Mouse (Mus musculus): ENCODE data around the gene Gm10217. TPM values are rescaled to one million over a fixed set of nuclear protein-coding genes. Genes with fewer than 3 reads are reported as not detected.

Gene Gm10217
- total and polyA plus RNA-seq, 3 experiments: not detected

DNA sequence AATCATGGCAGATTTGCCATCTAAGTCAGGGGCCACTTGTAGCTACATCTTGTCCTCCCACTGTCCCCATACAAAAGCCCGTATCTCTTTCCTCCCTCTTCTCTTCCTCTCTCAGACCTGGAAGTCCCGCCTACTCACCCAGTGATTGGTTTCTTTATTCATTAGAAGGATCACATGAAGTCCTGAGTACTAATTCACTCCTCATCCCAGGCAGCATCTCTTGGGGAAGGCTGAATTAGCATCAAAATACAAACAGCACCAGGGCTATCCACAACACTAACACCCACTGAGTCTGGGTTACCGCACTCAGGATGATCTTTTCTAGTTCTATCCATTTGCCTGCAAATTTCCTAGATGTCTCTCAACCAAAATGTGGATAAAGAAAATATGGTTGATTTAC lies 4.0 kb downstream of the Gm10217 start:
- WGBS: 50% methylated on average over 3 of the region's 3 CpGs
- DNase-seq: no peak
- H3K27ac ChIP-seq: no peak overlapping the region
- H3K9ac ChIP-seq (ENCODE audit: low read depth, low read length): no peak overlapping the region
- H3K4me1 ChIP-seq (ENCODE audit: control insufficient read depth, insufficient read depth, low read length): no peaks in the 10 kb centered on the region
- intact Hi-C loops (cut with DNase I): no loop called here
- no peak overlapping the region for H3K4me3 ChIP-seq
- H3K79me2 ChIP-seq (replicated peaks; ENCODE audit: control insufficient read depth, insufficient read depth, low read length): no peaks in the 10 kb centered on the region
- H3K36me3 ChIP-seq (ENCODE audit: control insufficient read depth, insufficient read depth, low read length): no peaks in the 10 kb centered on the region
- H3K27me3 ChIP-seq (ENCODE audit: control insufficient read depth, insufficient read depth, low read length): no peaks in the 10 kb centered on the region
- TF ChIP-seq POLR2A (IDR thresholded peaks at IDR 0.05; ENCODE audit: insufficient read depth, low read depth, low read length) (no peak), EP300 (IDR thresholded peaks at IDR 0.05; ENCODE audit: insufficient read depth, low read depth, low read length) (no peak), CTCF (IDR thresholded peaks at IDR 0.05) (no peak)

DNA sequence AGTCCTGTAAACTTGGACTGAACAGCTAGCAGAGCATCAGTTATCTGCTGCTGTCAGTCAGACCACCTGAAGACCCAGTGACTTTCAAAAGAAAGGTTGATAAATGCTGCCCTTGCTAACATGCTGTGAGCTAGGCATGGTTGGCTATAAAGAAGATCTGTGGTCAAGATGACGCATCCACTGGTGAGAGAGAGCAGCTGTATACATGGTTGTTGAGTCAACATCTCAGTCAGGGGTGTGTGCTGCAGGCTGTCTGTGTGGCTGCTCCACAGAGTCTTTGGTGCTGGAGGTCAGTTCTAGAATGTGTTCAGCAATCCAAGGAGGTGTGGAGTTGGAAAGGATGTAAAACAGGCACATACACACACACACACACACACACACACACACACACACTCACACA lies 12.2 kb downstream of the Gm10217 start:
- no peak for DNase-seq
- TF ChIP-seq POLR2A (IDR thresholded peaks at IDR 0.05; ENCODE audit: insufficient read depth, low read depth, low read length) (no peak), EP300 (IDR thresholded peaks at IDR 0.05; ENCODE audit: insufficient read depth, low read depth, low read length) (no peak), CTCF (IDR thresholded peaks at IDR 0.05) (no peak)
- H3K4me1 ChIP-seq (ENCODE audit: control insufficient read depth, insufficient read depth, low read length): no peaks in the 10 kb centered on the region
- intact Hi-C loops (cut with DNase I): no loop called here
- H3K9ac ChIP-seq (ENCODE audit: low read depth, low read length): no peak overlapping the region
- H3K4me3 ChIP-seq: no peak overlapping the region
- no peaks in the 10 kb centered on the region for H3K79me2 ChIP-seq (replicated peaks; ENCODE audit: control insufficient read depth, insufficient read depth, low read length)
- 0 out of 2 replicates have a peak, but pooled peaks cover 2% of the 10 kb centered on the region for H3K27me3 ChIP-seq (ENCODE audit: control insufficient read depth, insufficient read depth, low read length)
- no peaks in the 10 kb centered on the region for H3K36me3 ChIP-seq (ENCODE audit: control insufficient read depth, insufficient read depth, low read length)
- WGBS: 79% methylated on average over 1 of the region's 1 CpGs
- H3K27ac ChIP-seq: no peak overlapping the region

- no peaks in the 10 kb centered on the region for H3K4me1 ChIP-seq (ENCODE audit: control insufficient read depth, insufficient read depth, low read length)
- H3K79me2 ChIP-seq (replicated peaks; ENCODE audit: control insufficient read depth, insufficient read depth, low read length): no peaks in the 10 kb centered on the region
- no peaks in the 10 kb centered on the region for H3K36me3 ChIP-seq (ENCODE audit: control insufficient read depth, insufficient read depth, low read length)
- no peak overlapping the region for H3K27ac ChIP-seq
- intact Hi-C loops (cut with DNase I): no loop called here
- no peak overlapping the region for H3K9ac ChIP-seq (ENCODE audit: low read depth, low read length)
- WGBS: 87% methylated on average over 4 of the region's 4 CpGs
- H3K27me3 ChIP-seq (ENCODE audit: control insufficient read depth, insufficient read depth, low read length): no peaks in the 10 kb centered on the region
- no peak for DNase-seq
- TF ChIP-seq EP300 (IDR thresholded peaks at IDR 0.05; ENCODE audit: insufficient read depth, low read depth, low read length): no peak
- TF ChIP-seq POLR2A (IDR thresholded peaks at IDR 0.05; ENCODE audit: insufficient read depth, low read depth, low read length): no peak
- no peak for TF ChIP-seq CTCF (IDR thresholded peaks at IDR 0.05)
- H3K4me3 ChIP-seq: no peak overlapping the region
Measured at GRCm38 (mm10) chr8:9879921-9880320, 15.9 kb downstream of the Gm10217 start.

DNA sequence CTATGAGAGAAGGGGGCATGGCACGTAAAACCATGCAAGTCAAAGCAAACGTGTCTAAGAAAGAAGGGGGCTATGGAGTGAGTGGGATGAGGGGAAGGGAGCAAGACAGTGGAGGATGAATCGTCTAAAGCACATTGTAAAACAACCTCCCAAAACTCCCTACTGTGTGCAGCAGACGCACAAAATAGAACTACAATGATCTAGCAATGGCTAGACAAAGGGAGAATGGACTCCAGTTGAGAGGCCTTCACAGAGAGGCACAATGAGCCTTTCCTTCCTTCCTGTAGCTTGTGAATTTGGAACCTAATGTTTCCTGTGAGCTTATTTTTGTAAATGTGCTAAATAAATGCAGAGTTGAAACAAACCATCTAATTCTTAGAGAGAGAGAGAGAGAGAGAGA lies 22.7 kb downstream of the Gm10217 start:
- Histone ChIP-seq H3K36me3 (ENCODE audit: control insufficient read depth, insufficient read depth, low read length) (no peaks in the 10 kb centered on the region), H3K27me3 (ENCODE audit: control insufficient read depth, insufficient read depth, low read length) (no peaks in the 10 kb centered on the region), H3K27ac (no peak overlapping the region), H3K4me3 (no peak overlapping the region), H3K79me2 (replicated peaks; ENCODE audit: control insufficient read depth, insufficient read depth, low read length) (no peaks in the 10 kb centered on the region), H3K4me1 (ENCODE audit: control insufficient read depth, insufficient read depth, low read length) (no peaks in the 10 kb centered on the region), H3K9ac (ENCODE audit: low read depth, low read length) (no peak overlapping the region)
- WGBS: 62% methylated on average over 4 of the region's 4 CpGs
- no peak for DNase-seq
- intact Hi-C loops (cut with DNase I): no loop called here
- TF ChIP-seq CTCF (IDR thresholded peaks at IDR 0.05): no peak

GRCm38 (mm10) chr8:9899199-9899598 lies 35.1 kb downstream of the Gm10217 start:
- no peak overlapping the region for H3K27ac ChIP-seq
- H3K4me1 ChIP-seq (ENCODE audit: control insufficient read depth, insufficient read depth, low read length): no peaks in the 10 kb centered on the region; the same call in 1 of the 2 replicates
- intact Hi-C loops (cut with DNase I): no loop called here
- TF ChIP-seq POLR2A (IDR thresholded peaks at IDR 0.05; ENCODE audit: insufficient read depth, low read depth, low read length) (no peak), CTCF (IDR thresholded peaks at IDR 0.05) (no peak), EP300 (IDR thresholded peaks at IDR 0.05; ENCODE audit: insufficient read depth, low read depth, low read length) (no peak)
- WGBS: 78% methylated on average over 2 of the region's 2 CpGs
- H3K36me3 ChIP-seq (ENCODE audit: control insufficient read depth, insufficient read depth, low read length): no peaks in the 10 kb centered on the region
- no peak for DNase-seq
- H3K4me3 ChIP-seq: no peak overlapping the region
- no peak overlapping the region for H3K9ac ChIP-seq (ENCODE audit: low read depth, low read length)
- no peaks in the 10 kb centered on the region for H3K79me2 ChIP-seq (replicated peaks; ENCODE audit: control insufficient read depth, insufficient read depth, low read length)
- H3K27me3 ChIP-seq (ENCODE audit: control insufficient read depth, insufficient read depth, low read length): no peaks in the 10 kb centered on the region

DNA sequence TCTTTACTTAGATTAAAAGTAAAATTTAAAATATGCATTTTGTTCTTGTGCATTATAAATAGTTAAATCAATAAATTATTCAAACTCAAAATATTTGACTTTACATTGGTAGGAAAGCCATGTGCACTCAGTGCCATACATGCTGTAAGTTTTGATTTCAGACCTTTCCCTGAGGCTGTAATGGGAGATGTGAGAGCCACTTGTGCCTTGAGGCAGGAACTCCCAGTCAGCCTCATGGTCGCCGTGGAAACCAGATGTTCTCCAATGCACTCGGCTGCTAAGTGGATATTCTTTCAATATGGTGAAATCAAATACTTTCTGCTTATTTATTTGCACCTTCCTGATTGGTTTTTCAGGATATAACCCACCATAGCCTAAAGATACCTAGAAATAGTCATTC lies 35.6 kb downstream of the Gm10217 start:
- Histone ChIP-seq H3K4me1 (ENCODE audit: control insufficient read depth, insufficient read depth, low read length) (no peaks in the 10 kb centered on the region; the same call in 1 of the 2 replicates), H3K9ac (ENCODE audit: low read depth, low read length) (no peak overlapping the region), H3K79me2 (replicated peaks; ENCODE audit: control insufficient read depth, insufficient read depth, low read length) (no peaks in the 10 kb centered on the region), H3K27me3 (ENCODE audit: control insufficient read depth, insufficient read depth, low read length) (no peaks in the 10 kb centered on the region), H3K27ac (no peak overlapping the region), H3K36me3 (ENCODE audit: control insufficient read depth, insufficient read depth, low read length) (no peaks in the 10 kb centered on the region), H3K4me3 (no peak overlapping the region)
- DNase-seq: no peak
- no peak for TF ChIP-seq POLR2A (IDR thresholded peaks at IDR 0.05; ENCODE audit: insufficient read depth, low read depth, low read length)
- no peak for TF ChIP-seq EP300 (IDR thresholded peaks at IDR 0.05; ENCODE audit: insufficient read depth, low read depth, low read length)
- TF ChIP-seq CTCF (IDR thresholded peaks at IDR 0.05): no peak
- 73% methylated on average over 3 of the region's 3 CpGs for WGBS
- intact Hi-C loops (cut with DNase I): no loop called here

Other genes starting within 250 kb of the Gm10217 start
- not detected for gene Fam155a, start 93.1 kb upstream of the Gm10217 start, total RNA-seq (2021)
- gene Fam155a, start 93.1 kb upstream of the Gm10217 start, polyA plus RNA-seq (2012; rRNA removed): 0.08 and 0.09 TPM in 2 replicates
- 1 to 10 TPM; 4.7 to 5.3 TPM for gene Lig4, start 113.4 kb downstream of the Gm10217 start, total RNA-seq (2021)
- 1.5 and 3.0 TPM in 2 replicates for gene Lig4, start 113.4 kb downstream of the Gm10217 start, polyA plus RNA-seq (2012; rRNA removed)
- 10 to 100 TPM in 1 of 2 experiments, 1 to 10 TPM in 1; 9.8 to 10.0 TPM for gene Abhd13, start 113.5 kb downstream of the Gm10217 start, total RNA-seq (2021)
- 4.2 and 10.0 TPM in 2 replicates for gene Abhd13, start 113.5 kb downstream of the Gm10217 start, polyA plus RNA-seq (2012; rRNA removed)
- gene Tnfsf13b, start 142.2 kb downstream of the Gm10217 start, total RNA-seq (2021): 1 to 10 TPM; 3.2 to 5.1 TPM
- gene Tnfsf13b, start 142.2 kb downstream of the Gm10217 start, polyA plus RNA-seq (2012; rRNA removed): 1.4 TPM in 2 replicates